Mouse (Mus musculus): ENCODE measurements around the gene Pycr2. TPM values are rescaled to one million over a fixed set of nuclear protein-coding genes. Genes with fewer than 3 reads are reported as not detected.
A peak's percentile ranks its signal among the peaks of the same experiment; 100 is the strongest.
"Not testable (repeated sequence)": the region's sequence is repeated elsewhere in the genome, so short reads cannot be mapped to it uniquely, and the experiment has no call there.

Gene Pycr2
- polyA plus RNA-seq, 1 experiment from 2014 or later, result 85.1 TPM

GRCm38 (mm10) chr1:180884484-180884883 lies 19.6 kb upstream of the Pycr2 start:
- no peak for ATAC-seq (replicated peaks)
- Histone ChIP-seq H3K27me3 (no peaks in the 10 kb centered on the region), H3K36me3 (no peaks in the 10 kb centered on the region), H3K4me3 (no peak overlapping the region), H3K9ac (replicated peaks) (no peak overlapping the region), H3K9me3 (no peaks in the 10 kb centered on the region), H3K4me2 (replicated peaks) (no peak overlapping the region), H3K27ac (replicated peaks) (no peak overlapping the region), H3K4me1 (peaks cover 9% of the 10 kb centered on the region; the same call in 1 of the 2 replicates)
- WGBS, result 87% methylated on average over 9 of the region's 9 CpGs

DNA sequence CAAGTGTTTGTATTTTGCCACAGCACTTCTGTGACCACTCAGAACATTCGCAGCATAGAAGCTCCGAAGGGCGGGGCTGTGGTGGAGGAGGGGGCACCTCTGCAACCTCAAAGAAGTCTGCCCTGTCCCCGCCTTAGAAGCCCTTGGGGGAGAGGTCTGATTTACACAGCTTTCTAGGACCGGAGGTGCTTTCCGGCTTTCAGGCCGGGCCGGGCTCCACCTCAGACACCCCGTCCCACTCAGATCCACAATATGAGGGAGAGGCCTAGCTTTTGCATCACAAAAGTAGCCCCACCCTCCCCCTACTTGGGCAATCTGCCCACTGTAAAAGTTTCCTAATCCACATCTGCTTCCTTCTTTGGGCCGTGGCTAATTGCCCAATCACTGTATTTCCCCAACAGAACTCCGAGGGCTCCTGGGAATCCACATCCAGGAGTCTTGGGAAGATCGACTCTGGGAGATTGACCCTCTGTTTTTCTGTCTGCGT lies 15.5 kb upstream of the Pycr2 start:
- no peak overlapping the region for H3K4me3 ChIP-seq
- H3K9ac ChIP-seq (replicated peaks), result no peak overlapping the region
- peaks cover 9% of the 10 kb centered on the region; the same call in 1 of the 2 replicates for H3K4me1 ChIP-seq
- H3K36me3 ChIP-seq, result no peaks in the 10 kb centered on the region
- H3K27me3 ChIP-seq, result peaks cover 10% of the 10 kb centered on the region; the same call in 1 of the 2 replicates
- H3K9me3 ChIP-seq, result no peaks in the 10 kb centered on the region
- no peak overlapping the region for H3K27ac ChIP-seq (replicated peaks)
- peak overlapping the region; percentile 12; the same call in 1 of the 2 replicates for H3K4me2 ChIP-seq (replicated peaks)
- ATAC-seq (replicated peaks), result no peak
- WGBS, result 4% methylated on average over 13 of the region's 13 CpGs

DNA sequence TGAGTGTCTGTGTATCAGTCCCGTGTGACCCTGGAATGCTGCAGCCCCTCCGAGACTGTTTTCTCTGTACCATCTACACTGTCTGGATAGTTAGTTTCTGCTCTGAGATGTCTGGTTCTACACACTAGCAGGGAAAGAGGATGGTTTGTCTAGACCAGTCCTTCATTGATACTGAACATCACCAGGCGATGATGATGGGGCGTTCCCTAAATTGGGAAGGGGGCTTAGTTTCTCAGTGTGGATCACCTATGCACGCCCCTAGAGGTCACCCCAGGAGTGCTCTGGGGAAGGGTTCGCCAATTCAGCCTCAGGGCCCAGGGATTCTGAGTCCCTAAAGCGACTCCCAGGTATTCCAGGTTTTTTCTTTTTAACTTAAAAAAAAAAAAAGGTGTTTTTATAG lies 14.9 kb upstream of the Pycr2 start:
- Histone ChIP-seq H3K9ac (replicated peaks) (no peak overlapping the region), H3K4me2 (replicated peaks) (peak overlapping the region; percentile 12; the same call in 1 of the 2 replicates), H3K27ac (replicated peaks) (no peak overlapping the region), H3K4me3 (no peak overlapping the region), H3K4me1 (peaks cover 9% of the 10 kb centered on the region; the same call in 1 of the 2 replicates), H3K36me3 (no peaks in the 10 kb centered on the region), H3K9me3 (no peaks in the 10 kb centered on the region), H3K27me3 (peaks cover 12% of the 10 kb centered on the region; the same call in 1 of the 2 replicates)
- no peak for ATAC-seq (replicated peaks)
- WGBS, result 43% methylated on average over 7 of the region's 7 CpGs

GRCm38 (mm10) chr1:180889841-180890240 lies 14.3 kb upstream of the Pycr2 start:
- H3K4me2 ChIP-seq (replicated peaks), result no peak overlapping the region
- H3K4me1 ChIP-seq, result peaks cover 9% of the 10 kb centered on the region; the same call in 1 of the 2 replicates
- no peak for ATAC-seq (replicated peaks)
- H3K9me3 ChIP-seq, result no peaks in the 10 kb centered on the region
- 46% methylated on average over 6 of the region's 6 CpGs for WGBS
- H3K9ac ChIP-seq (replicated peaks), result no peak overlapping the region
- H3K4me3 ChIP-seq, result no peak overlapping the region
- no peak overlapping the region for H3K27ac ChIP-seq (replicated peaks)
- H3K36me3 ChIP-seq, result no peaks in the 10 kb centered on the region
- peaks cover 12% of the 10 kb centered on the region; the same call in 1 of the 2 replicates for H3K27me3 ChIP-seq

DNA sequence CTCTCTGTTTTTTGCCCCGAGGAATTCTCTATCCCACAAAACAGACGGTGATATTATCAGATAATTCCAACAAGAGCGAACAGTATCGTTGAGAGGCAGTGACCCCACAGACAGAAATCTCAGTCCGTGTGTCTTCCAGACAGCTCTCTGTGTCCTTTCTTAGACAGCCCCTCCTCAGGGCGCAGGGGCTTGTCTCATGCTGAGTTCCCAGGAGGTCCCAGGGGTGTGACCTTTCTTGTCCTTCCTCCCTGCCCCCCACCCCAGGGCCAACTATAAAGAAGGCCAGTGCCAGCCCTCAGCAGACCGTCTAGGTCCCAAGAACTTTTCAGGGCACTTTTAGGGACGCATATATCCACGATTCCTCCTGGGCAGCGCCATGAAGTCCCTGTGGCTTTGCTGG lies 11.3 kb upstream of the Pycr2 start, which contains the start of gene Lefty2:
Lefty2 (plus strand) TSS at position 301 of the 400 bp plus-strand sequence.
- peaks cover 9% of the 10 kb centered on the region; the same call in 1 of the 2 replicates for H3K4me1 ChIP-seq
- peaks cover 18% of the 10 kb centered on the region; the same call in 1 of the 2 replicates for H3K27me3 ChIP-seq
- no peak within 1 kb of the TSS for H3K9ac ChIP-seq (replicated peaks)
- no peak for ATAC-seq (replicated peaks)
- no peak within 1 kb of the TSS for H3K27ac ChIP-seq (replicated peaks)
- no peaks in the 10 kb centered on the region for H3K9me3 ChIP-seq
- H3K4me2 ChIP-seq (replicated peaks), result peak within 1 kb of the TSS; percentile 37; the same call in 1 of the 2 replicates
- no peaks in the 10 kb centered on the region for H3K36me3 ChIP-seq
- H3K4me3 ChIP-seq, result peak within 1 kb of the TSS; percentile 26; the same call in 1 of the 2 replicates
- 67% methylated on average over 10 of the region's 10 CpGs for WGBS

- H3K4me3 ChIP-seq, result peak overlapping the region; percentile 26
- H3K27ac ChIP-seq (replicated peaks); H3K4me1 ChIP-seq; H3K9me3 ChIP-seq; H3K36me3 ChIP-seq: not testable (repeated sequence)
- peak overlapping the region; percentile 37 for H3K4me2 ChIP-seq (replicated peaks)
- 0 out of 2 replicates have a peak, but pooled peaks have one; percentile 46 for ATAC-seq (replicated peaks)
- peak overlapping the region; percentile 30; the same call in 1 of the 2 replicates for H3K9ac ChIP-seq (replicated peaks)
- WGBS, result 4% methylated on average over 51 of the region's 51 CpGs
- peaks cover 18% of the 10 kb centered on the region; the same call in 1 of the 2 replicates for H3K27me3 ChIP-seq
Measured at GRCm38 (mm10) chr1:180894088-180894987, 9.8 kb upstream of the Pycr2 start.

GRCm38 (mm10) chr1:180901107-180901506 lies 3.0 kb upstream of the Pycr2 start:
- no peak overlapping the region for H3K4me2 ChIP-seq (replicated peaks)
- no peak overlapping the region for H3K4me3 ChIP-seq
- no peak for ATAC-seq (replicated peaks)
- H3K9me3 ChIP-seq, result no peaks in the 10 kb centered on the region
- no peak overlapping the region for H3K9ac ChIP-seq (replicated peaks)
- no peaks in the 10 kb centered on the region; the same call in 1 of the 2 replicates for H3K36me3 ChIP-seq
- H3K27ac ChIP-seq (replicated peaks), result no peak overlapping the region
- peaks cover 18% of the 10 kb centered on the region for H3K4me1 ChIP-seq
- 3% methylated on average over 4 of the region's 4 CpGs for WGBS
- H3K27me3 ChIP-seq, result no peaks in the 10 kb centered on the region

DNA sequence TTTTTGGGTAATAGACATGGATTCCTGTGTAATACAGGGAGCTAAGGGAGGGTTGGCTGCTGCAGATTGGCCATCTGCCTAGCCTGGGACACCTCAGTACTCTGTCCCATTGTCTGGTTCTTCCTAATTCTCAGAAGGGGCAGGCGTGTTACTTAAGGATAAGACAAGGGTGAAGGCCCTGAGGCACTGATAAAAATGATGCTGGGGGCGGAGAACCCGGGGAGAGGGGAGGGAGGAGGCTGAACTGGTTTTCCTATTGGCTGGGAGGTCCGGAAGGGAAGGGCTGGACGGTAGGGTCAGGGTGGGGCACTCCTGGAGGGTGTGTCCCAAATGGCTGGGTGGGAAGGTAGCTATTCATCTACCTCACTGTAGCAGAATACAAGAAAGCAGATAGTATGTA lies 1.2 kb upstream of the Pycr2 start:
- H3K4me2 ChIP-seq (replicated peaks), result no peak overlapping the region
- H3K27me3 ChIP-seq, result no peaks in the 10 kb centered on the region
- peaks cover 15% of the 10 kb centered on the region for H3K36me3 ChIP-seq
- no peak overlapping the region for H3K4me3 ChIP-seq
- peaks cover 19% of the 10 kb centered on the region for H3K4me1 ChIP-seq
- H3K27ac ChIP-seq (replicated peaks), result no peak overlapping the region
- ATAC-seq (replicated peaks), result no peak
- no peak overlapping the region for H3K9ac ChIP-seq (replicated peaks)
- H3K9me3 ChIP-seq, result no peaks in the 10 kb centered on the region
- 35% methylated on average over 5 of the region's 5 CpGs for WGBS

DNA sequence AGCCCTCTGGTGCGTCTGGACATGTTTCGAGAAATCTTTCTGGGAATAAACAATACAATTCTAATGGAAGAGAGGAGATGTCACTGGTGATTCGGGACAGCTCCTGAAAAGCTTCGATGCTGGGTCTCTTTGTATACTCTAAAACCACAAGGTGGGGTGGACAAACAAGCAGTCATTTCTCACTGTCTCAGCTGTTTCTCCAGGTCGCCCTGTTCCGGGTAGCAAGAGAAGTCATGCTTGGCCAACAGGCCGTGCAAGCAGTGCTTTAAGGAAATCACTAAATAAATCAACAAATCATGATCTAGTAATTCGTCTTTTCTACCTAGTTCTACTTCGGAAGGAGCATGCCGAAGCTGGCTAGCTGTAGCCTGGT lies 441 bp upstream of the Pycr2 start:
- Histone ChIP-seq H3K36me3 (peaks cover 22% of the 10 kb centered on the region), H3K27me3 (no peaks in the 10 kb centered on the region), H3K27ac (replicated peaks) (peak overlapping the region; percentile 56), H3K9me3 (no peaks in the 10 kb centered on the region), H3K4me1 (peaks cover 19% of the 10 kb centered on the region), H3K4me2 (replicated peaks) (peak overlapping the region; percentile 92), H3K9ac (replicated peaks) (peak overlapping the region; percentile 32), H3K4me3 (peak overlapping the region; percentile 58)
- 37% methylated on average over 10 of the region's 10 CpGs for WGBS
- ATAC-seq (replicated peaks), result no peak

DNA sequence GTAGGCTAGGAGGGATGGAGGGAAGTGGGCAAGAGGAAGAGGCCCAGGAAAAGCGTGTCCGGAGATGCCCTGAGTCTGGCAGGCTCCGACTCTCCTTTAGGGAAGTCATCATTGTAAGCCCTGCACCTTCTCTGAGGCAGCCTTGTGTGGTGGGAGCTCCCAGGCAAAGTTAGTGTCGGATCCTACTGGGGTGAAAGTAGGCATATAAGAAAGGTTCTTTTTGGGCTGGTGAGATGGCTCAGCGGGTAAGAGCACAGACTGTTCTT lies 655 bp downstream of the Pycr2 start:
- Histone ChIP-seq H3K36me3 (peaks cover 25% of the 10 kb centered on the region), H3K9me3 (no peaks in the 10 kb centered on the region), H3K4me3 (peak overlapping the region; percentile 58), H3K4me1 (peaks cover 19% of the 10 kb centered on the region), H3K9ac (replicated peaks) (peak overlapping the region; percentile 81), H3K27ac (replicated peaks) (peak overlapping the region; percentile 75), H3K27me3 (no peaks in the 10 kb centered on the region), H3K4me2 (replicated peaks) (peak overlapping the region; percentile 92)
- ATAC-seq (replicated peaks), result no peak; the same call in none of the 2 replicates
- WGBS, result 2% methylated on average over 5 of the region's 5 CpGs

- H3K27ac ChIP-seq (replicated peaks), result no peak overlapping the region
Measured at GRCm38 (mm10) chr1:180905307-180905706, 1.2 kb downstream of the Pycr2 start.

GRCm38 (mm10) chr1:180905876-180906275 lies 1.8 kb downstream of the Pycr2 start:
- ATAC-seq (replicated peaks), result no peak
- 95% methylated on average over 17 of the region's 17 CpGs for WGBS
- Histone ChIP-seq H3K27me3 (no peaks in the 10 kb centered on the region), H3K9ac (replicated peaks) (no peak overlapping the region), H3K9me3 (no peaks in the 10 kb centered on the region), H3K4me2 (replicated peaks) (peak overlapping the region; percentile 92), H3K4me3 (no peak overlapping the region), H3K27ac (replicated peaks) (no peak overlapping the region), H3K36me3 (peaks cover 25% of the 10 kb centered on the region), H3K4me1 (peaks cover 19% of the 10 kb centered on the region)

More at GRCm38 (mm10) chr1:180905307-180905706, 1.2 kb downstream of the Pycr2 start:
- Histone ChIP-seq H3K36me3 (peaks cover 25% of the 10 kb centered on the region), H3K4me3 (peak overlapping the region; percentile 58), H3K27me3 (no peaks in the 10 kb centered on the region), H3K9me3 (no peaks in the 10 kb centered on the region), H3K4me2 (replicated peaks) (peak overlapping the region; percentile 92), H3K9ac (replicated peaks) (peak overlapping the region; percentile 81), H3K4me1 (peaks cover 19% of the 10 kb centered on the region)
- 59% methylated on average over 6 of the region's 6 CpGs for WGBS
- no peak for ATAC-seq (replicated peaks)
